Mouse (Mus musculus): ENCODE data around the gene Lekr1. TPM values are rescaled to one million over a fixed set of nuclear protein-coding genes. Genes with fewer than 3 reads are reported as not detected.

Lekr1 gene
- total and polyA plus RNA-seq, 3 experiments, result 1.8 to 2.5 TPM; not detected in 1

GRCm38 (mm10) chr3:65824886-65825285, 158.9 kb downstream of the Lekr1 start:
- Histone ChIP-seq H3K9ac (ENCODE audit: control insufficient read depth, low read depth, low read length, poor library complexity, severe bottlenecking) (no peak overlapping the region), H3K9me3 (replicated peaks; ENCODE audit: insufficient read depth, low read length) (no peaks in the 10 kb centered on the region), H3K4me3 (ENCODE audit: control insufficient read depth in 1 of 2, insufficient read depth in 1 of 2, low read depth in 2 of 2, low read length in 2 of 2) (no peak overlapping the region), H3K79me2 (ENCODE audit: control insufficient read depth, insufficient read depth, low read length, poor library complexity) (no peaks in the 10 kb centered on the region), H3K4me1 (ENCODE audit: control insufficient read depth in 1 of 2, insufficient read depth in 2 of 2, low read length in 2 of 2) (no peaks in the 10 kb centered on the region), H3K27me3 (ENCODE audit: control insufficient read depth in 1 of 2, insufficient read depth in 2 of 2, low read length in 2 of 2) (peaks cover 0 to 2% of the 10 kb centered on the region in 2 experiments; a peak in 2 of 4 replicates), H3K36me3 (ENCODE audit: control insufficient read depth in 1 of 2, insufficient read depth in 2 of 2, low read length in 2 of 2) (peaks cover 0 to under 1% of the 10 kb centered on the region in 2 experiments; a peak in 2 of 4 replicates), H3K27ac (ENCODE audit: control insufficient read depth, low read depth, low read length) (no peak overlapping the region)
- DNase-seq (ENCODE audit: low read depth, low spot score), result peak; percentile 3
- TF ChIP-seq SIN3A (IDR thresholded peaks at IDR 0.05; ENCODE audit: low read length) (no peak), ELF1 (IDR thresholded peaks at IDR 0.05; ENCODE audit: low read depth, low read length) (no peak), BHLHE40 (IDR thresholded peaks at IDR 0.05; ENCODE audit: borderline replicate concordance, low read depth, low read length) (no peak), RCOR1 (IDR thresholded peaks at IDR 0.05; ENCODE audit: low read depth, low read length) (no peak), TBP (IDR thresholded peaks at IDR 0.05; ENCODE audit: low read depth, low read length) (no peak), MEF2A (IDR thresholded peaks at IDR 0.05; ENCODE audit: extremely low read depth, insufficient replicate concordance, low read depth, low read length, poor library complexity, severe bottlenecking) (no peak), RAD21 (IDR thresholded peaks at IDR 0.05; ENCODE audit: low read depth, low read length) (no peak), NELFE (IDR thresholded peaks at IDR 0.05; ENCODE audit: low read depth, low read length) (no peak), MYB (IDR thresholded peaks at IDR 0.05; ENCODE audit: low read depth, low read length) (no peak), UBTF (IDR thresholded peaks at IDR 0.05; ENCODE audit: borderline replicate concordance, insufficient read depth, low read depth, low read length) (no peak), E2F4 (IDR thresholded peaks at IDR 0.05; ENCODE audit: borderline replicate concordance, low read depth, low read length) (no peak), NRF1 (IDR thresholded peaks at IDR 0.05; ENCODE audit: insufficient read depth, low read depth, low read length, poor library complexity, severe bottlenecking) (no peak), GATA1 (IDR thresholded peaks at IDR 0.05; ENCODE audit: low read depth, low read length) (no peak), SMC3 (IDR thresholded peaks at IDR 0.05; ENCODE audit: low read depth, low read length) (no peak), MXI1 (IDR thresholded peaks at IDR 0.05; ENCODE audit: low read depth, low read length) (no peak), CHD2 (IDR thresholded peaks at IDR 0.05; ENCODE audit: low read length) (no peak), POLR2A (IDR thresholded peaks at IDR 0.05; ENCODE audit: control insufficient read depth in 1 of 2, insufficient read depth in 1 of 2, low read depth in 1 of 2, low read length in 2 of 2, poor library complexity in 1 of 2) (no peak)

GRCm38 (mm10) chr3:65826716-65827115, 160.7 kb downstream of the Lekr1 start:
- TF ChIP-seq USF1 (IDR thresholded peaks at IDR 0.05; ENCODE audit: low read depth, low read length) (no peak), HCFC1 (IDR thresholded peaks at IDR 0.05; ENCODE audit: low read depth, low read length) (no peak), E2F4 (IDR thresholded peaks at IDR 0.05; ENCODE audit: borderline replicate concordance, low read depth, low read length) (no peak), SMC3 (IDR thresholded peaks at IDR 0.05; ENCODE audit: low read depth, low read length) (no peak), POLR2AphosphoS2 (IDR thresholded peaks at IDR 0.05; ENCODE audit: low read length) (no peak), TAL1 (IDR thresholded peaks at IDR 0.05; ENCODE audit: low read length) (no peak), CHD2 (IDR thresholded peaks at IDR 0.05; ENCODE audit: low read length) (no peak)
- Histone ChIP-seq H3K27me3 (ENCODE audit: control insufficient read depth in 1 of 2, insufficient read depth in 2 of 2, low read length in 2 of 2) (peaks cover 0 to 5% of the 10 kb centered on the region in 2 experiments), H3K79me2 (ENCODE audit: control insufficient read depth, insufficient read depth, low read length, poor library complexity) (no peaks in the 10 kb centered on the region), H3K4me1 (ENCODE audit: control insufficient read depth in 1 of 2, insufficient read depth in 2 of 2, low read length in 2 of 2) (no peaks in the 10 kb centered on the region), H3K9me3 (replicated peaks; ENCODE audit: insufficient read depth, low read length) (no peaks in the 10 kb centered on the region), H3K9ac (ENCODE audit: control insufficient read depth, low read depth, low read length, poor library complexity, severe bottlenecking) (no peak overlapping the region), H3K27ac (ENCODE audit: control insufficient read depth, low read depth, low read length) (no peak overlapping the region), H3K4me3 (ENCODE audit: control insufficient read depth in 1 of 2, insufficient read depth in 1 of 2, low read depth in 2 of 2, low read length in 2 of 2) (no peak overlapping the region), H3K36me3 (ENCODE audit: control insufficient read depth in 1 of 2, insufficient read depth in 2 of 2, low read length in 2 of 2) (peaks cover 0 to 2% of the 10 kb centered on the region in 2 experiments; a peak in 2 of 4 replicates)
- DNase-seq (ENCODE audit: low read depth, low spot score), result no peak

Measured in MEL (cell line).